Mouse (Mus musculus): ENCODE results near the gene Sf1.

DNA sequence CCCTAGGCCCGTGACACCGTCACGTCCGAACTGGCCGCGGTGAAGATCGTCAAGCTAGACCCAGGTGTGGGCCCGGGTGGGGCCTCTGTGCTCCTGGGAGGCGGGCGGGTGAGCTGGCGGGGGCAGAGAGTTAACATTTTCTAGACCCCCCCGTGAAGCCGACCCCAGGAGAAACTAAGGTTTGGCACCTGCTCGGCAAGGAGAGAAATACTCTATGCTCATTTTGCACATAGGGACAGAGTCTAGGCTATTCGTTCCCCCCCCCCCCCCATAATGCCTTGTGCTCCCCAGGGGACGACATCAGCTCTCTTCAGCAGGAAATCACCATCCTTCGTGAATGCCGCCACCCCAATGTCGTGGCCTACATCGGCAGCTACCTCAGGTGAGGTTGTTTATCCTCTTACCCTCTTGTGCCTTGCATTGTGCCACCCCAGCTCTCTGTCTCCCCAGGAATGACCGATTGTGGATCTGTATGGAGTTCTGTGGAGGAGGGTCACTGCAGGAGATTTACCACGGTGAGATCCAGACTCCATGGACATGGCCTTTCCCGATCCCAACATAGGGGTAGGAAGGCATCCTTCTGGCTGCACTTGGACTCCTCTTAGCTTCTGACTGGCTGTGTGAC, 21.9 kb upstream of the Sf1 start:
- TF ChIP-seq POLR2A (IDR thresholded peaks at IDR 0.05; ENCODE audit: control insufficient read depth, extremely low read depth, insufficient read depth, low read length, poor library complexity) = no peak
- no peak for TF ChIP-seq CTCF (IDR thresholded peaks at IDR 0.05; ENCODE audit: borderline replicate concordance, control insufficient read depth, extremely low read depth, insufficient read depth, low read length, poor library complexity)

Measured in thymus, adult 2 months (tissue).